In the genomic region with DNA sequence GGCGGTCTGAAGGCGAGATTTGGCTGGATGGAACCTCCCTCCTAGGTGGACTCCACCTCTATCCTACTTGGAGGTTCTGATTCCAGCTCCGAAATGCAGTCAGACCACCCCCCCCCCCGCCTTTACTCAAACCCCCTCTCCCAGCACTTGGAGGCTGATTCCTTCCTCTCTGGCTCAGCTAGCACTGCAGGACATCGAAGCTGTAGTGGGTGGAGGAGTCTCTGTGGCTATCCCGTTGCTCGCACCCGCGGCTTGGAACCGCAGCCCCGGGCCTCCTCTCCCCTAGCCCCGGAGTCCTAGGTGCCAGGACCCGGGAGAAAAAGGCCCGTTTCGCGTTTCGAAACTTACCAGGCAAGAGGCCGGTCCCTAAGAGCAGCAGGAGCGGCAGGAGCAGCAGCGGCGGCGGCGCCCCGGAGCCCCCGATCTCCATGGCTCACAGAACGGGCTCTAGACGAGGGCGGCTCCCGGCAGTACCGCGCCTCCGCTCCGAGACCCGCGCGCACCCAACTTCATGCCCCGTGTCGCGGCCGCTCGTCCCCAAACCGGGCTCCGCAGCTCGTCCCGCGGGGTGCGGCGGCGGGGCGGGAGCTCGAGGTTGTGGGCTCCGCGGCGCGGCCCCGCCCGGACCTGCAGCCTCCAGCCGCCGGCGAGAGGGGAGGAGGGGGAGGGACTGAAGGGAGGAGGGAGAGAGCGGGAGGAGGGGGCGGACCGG, we compare ENCODE assay signal across 8 mouse cellular contexts. TPM values are rescaled to one million over a fixed set of nuclear protein-coding genes. Genes with fewer than 3 reads are reported as not detected.
DNase-seq lines count a peak whose midpoint lies in the region; ATAC-seq and TF ChIP-seq lines count a peak whose summit lies in the region.
"Had no signal": no experiment of that assay in that cellular context is flagged by ENCODE, and none has a peak within 500 bp of the region (broad histone marks: within the 10 kb centered on the region; RNA-seq: fewer than 3 reads in every experiment).

No protein-coding gene starts in this region.

- H3K27me3 ChIP-seq in forebrain, embryonic 16.5 days (replicated peaks; ENCODE audit: control insufficient read depth, insufficient read depth, low read length) = peaks cover 17% of the 10 kb centered on the region

- peak overlapping the region; percentile 67 for H3K4me3 ChIP-seq in forebrain, embryonic 16.5 days (replicated peaks; ENCODE audit: low read length)

- 0 out of 2 replicates have a peak, but pooled peaks have one; percentile 8 for TF ChIP-seq POLR2A in brain, embryonic 14.5 days (IDR thresholded peaks at IDR 0.05; ENCODE audit: borderline replicate concordance, extremely low read depth, insufficient read depth, insufficient read length, poor library complexity, severe bottlenecking)

- peak overlapping the region; percentile 70 for H3K9ac ChIP-seq in forebrain, embryonic 16.5 days (replicated peaks; ENCODE audit: low read depth, low read length)

- no peak overlapping the region for H3K27ac ChIP-seq in forebrain, embryonic 16.5 days (ENCODE audit: low read length)
- H3K27ac ChIP-seq: macrophage had no signal

- H3K4me1 ChIP-seq in forebrain, embryonic 16.5 days (replicated peaks; ENCODE audit: control insufficient read depth, insufficient read depth, low read length) = peaks cover 29% of the 10 kb centered on the region

- ATAC-seq in forebrain, embryonic 16.5 days = peak; percentile 67
- ATAC-seq in monocyte, adult 5-6 weeks (replicated peaks; ENCODE audit: insufficient number of reproducible peaks, low FRiP score, low TSS enrichment, poor library complexity, severe bottlenecking) = no peak

- no peaks in the 10 kb centered on the region for H3K9me3 ChIP-seq in forebrain, embryonic 16.5 days (ENCODE audit: control insufficient read depth, low read length)

- no peaks in the 10 kb centered on the region for H3K36me3 ChIP-seq in forebrain, embryonic 16.5 days (ENCODE audit: control insufficient read depth, insufficient read depth)

- TF ChIP-seq CTCF in brain, embryonic 14.5 days (IDR thresholded peaks at IDR 0.05; ENCODE audit: borderline replicate concordance, extremely low read depth, insufficient read depth, insufficient read length) = no peak

- WGBS in forebrain, embryonic 16.5 days = under 1% methylated on average over 52 of the region's 63 CpGs

- peak; percentile 18 to 29 for DNase-seq in layer of hippocampus, postnatal 25 days (ENCODE audit: extremely low spot score in 1 of 2, low spot score in 1 of 2)
- DNase-seq in layer of hippocampus, adult 9-10 months (ENCODE audit: low spot score) = no peak
- DNase-seq in brain, embryonic 14.5 days (ENCODE audit: low read depth) = peak; percentile 64
- peak; percentile 14 to 60 for DNase-seq in kidney, postnatal 25 days
- peak; percentile 74 for DNase-seq in neural tube, embryonic 10.5 days (ENCODE audit: extremely low spot score, low spot score)

- H3K4me2 ChIP-seq in forebrain, embryonic 16.5 days (ENCODE audit: low read length) = peak overlapping the region; percentile 98

RNA-seq across cellular contexts. Expression of a gene that starts 4.5 kb away (rescaled TPM):
- 10 to 100 TPM; 15.8 to 17.8 TPM for total RNA-seq in layer of hippocampus, postnatal 25 days (2021)
- 14.8 and 42.9 TPM in 2 replicates for polyA plus RNA-seq in brain, embryonic 14.5 days (2012; rRNA removed)
- polyA plus RNA-seq in forebrain, embryonic 16.5 days (2015; fragmentation: Nextera tagmentation; extraction: Ambion mirVana) = 6.9 and 9.9 TPM in 2 replicates
- not detected in 3 replicates for total RNA-seq in monocyte, adult 5-6 weeks (2017)
- polyA plus RNA-seq: macrophage had no signal

RNA-seq across cellular contexts. Expression of a gene that starts 52.5 kb away (rescaled TPM):
- total RNA-seq in layer of hippocampus, postnatal 25 days (2021) = 1 to 10 TPM; 1.3 to 3.0 TPM
- polyA plus RNA-seq in brain, embryonic 14.5 days (2012; rRNA removed) = 0.98 and 1.2 TPM in 2 replicates
- polyA plus RNA-seq in forebrain, embryonic 16.5 days (2015; fragmentation: Nextera tagmentation; extraction: Ambion mirVana) = 0.13 and 0.15 TPM in 2 replicates
- 0.68 to 1.5 TPM (median 1.1 TPM) in 3 replicates for total RNA-seq in monocyte, adult 5-6 weeks (2017)

Comparison
In these comparisons a context has a peak if more than half of its experiments do, and no peak if none do; other contexts are left out.
1. RNA of a gene that starts 4.5 kb away (total RNA-seq): 15.8 to 17.8 TPM in layer of hippocampus, postnatal 25 days; not detected in monocyte, adult 5-6 weeks; every median in the first group is over 10 times any median in the second.